8 mouse cellular contexts compared by ENCODE assay signal in genomic region chr11:112620916-112621315, GRCm38 (mm10).
A peak's percentile ranks its signal among the peaks of the same experiment; 100 is the strongest.
DNase-seq lines count a peak whose midpoint lies in the region; ATAC-seq and TF ChIP-seq lines count a peak whose summit lies in the region.

No protein-coding gene starts in this region.

- WGBS in liver, postnatal 0 days (ENCODE audit: insufficient replicate concordance): 29% methylated on average over 11 of the region's 12 CpGs
- 18% methylated on average over 12 of the region's 12 CpGs for WGBS in heart, embryonic 11.5 days (ENCODE audit: insufficient replicate concordance)
- WGBS in midbrain, embryonic 13.5 days: 10% methylated on average over 12 of the region's 12 CpGs
- 22% methylated on average over 12 of the region's 12 CpGs for WGBS in stomach, embryonic 15.5 days

- no peaks in the 10 kb centered on the region for H3K36me3 ChIP-seq in liver, postnatal 0 days (replicated peaks; ENCODE audit: insufficient read depth, low read length)
- H3K36me3 ChIP-seq in heart, embryonic 11.5 days (ENCODE audit: control insufficient read depth, insufficient read depth, low read length): no peaks in the 10 kb centered on the region
- H3K36me3 ChIP-seq in midbrain, embryonic 13.5 days: no peaks in the 10 kb centered on the region
- no peaks in the 10 kb centered on the region for H3K36me3 ChIP-seq in stomach, embryonic 15.5 days

- no peaks in the 10 kb centered on the region for H3K9me3 ChIP-seq in liver, postnatal 0 days (ENCODE audit: low read length)
- H3K9me3 ChIP-seq in heart, embryonic 11.5 days (replicated peaks; ENCODE audit: control insufficient read depth, low read length): no peaks in the 10 kb centered on the region
- H3K9me3 ChIP-seq in midbrain, embryonic 13.5 days: no peaks in the 10 kb centered on the region
- no peaks in the 10 kb centered on the region for H3K9me3 ChIP-seq in stomach, embryonic 15.5 days

- H3K9ac ChIP-seq in liver, postnatal 0 days (replicated peaks): no peak overlapping the region
- H3K9ac ChIP-seq in heart, embryonic 11.5 days (ENCODE audit: low read depth, low read length): 0 out of 2 replicates have a peak overlapping the region, but pooled peaks have one; percentile 16
- H3K9ac ChIP-seq in midbrain, embryonic 13.5 days (replicated peaks): no peak overlapping the region
- no peak overlapping the region for H3K9ac ChIP-seq in stomach, embryonic 15.5 days

- no peaks in the 10 kb centered on the region for H3K27me3 ChIP-seq in liver, postnatal 0 days (ENCODE audit: insufficient read depth, low read length)
- no peaks in the 10 kb centered on the region for H3K27me3 ChIP-seq in heart, embryonic 11.5 days (ENCODE audit: control insufficient read depth, insufficient read depth, low read length)
- no peaks in the 10 kb centered on the region for H3K27me3 ChIP-seq in midbrain, embryonic 13.5 days
- no peaks in the 10 kb centered on the region; the same call in 1 of the 2 replicates for H3K27me3 ChIP-seq in stomach, embryonic 15.5 days (replicated peaks)

- H3K4me3 ChIP-seq in liver, postnatal 0 days (ENCODE audit: low read depth, low read length): no peak overlapping the region
- H3K4me3 ChIP-seq in embryonic fibroblast, embryonic 13.5 days (ENCODE audit: insufficient read depth, low read length): no peak overlapping the region
- peak overlapping the region; percentile 11; the same call in 1 of the 2 replicates for H3K4me3 ChIP-seq in heart, embryonic 11.5 days (ENCODE audit: low read depth, low read length)
- no peak overlapping the region for H3K4me3 ChIP-seq in midbrain, embryonic 13.5 days (replicated peaks)
- H3K4me3 ChIP-seq in stomach, embryonic 15.5 days (replicated peaks): no peak overlapping the region

- no peak overlapping the region for H3K27ac ChIP-seq in liver, postnatal 0 days (ENCODE audit: low read depth)
- peak overlapping the region; percentile 78 for H3K27ac ChIP-seq in embryonic fibroblast, embryonic 13.5 days (ENCODE audit: insufficient read depth, low read length)
- H3K27ac ChIP-seq in heart, embryonic 11.5 days (ENCODE audit: low read depth, low read length): no peak overlapping the region
- no peak overlapping the region for H3K27ac ChIP-seq in midbrain, embryonic 13.5 days
- no peak overlapping the region for H3K27ac ChIP-seq in stomach, embryonic 15.5 days

- no peak for TF ChIP-seq CTCF in liver, postnatal 0 days (IDR thresholded peaks at IDR 0.05; ENCODE audit: low read depth)
- no peak for TF ChIP-seq CTCF in embryonic fibroblast, embryonic 13.5 days (IDR thresholded peaks at IDR 0.05; ENCODE audit: borderline replicate concordance, insufficient read depth, low read length)

- ATAC-seq in liver, postnatal 0 days: no peak
- ATAC-seq in heart, embryonic 11.5 days (replicated peaks; ENCODE audit: insufficient number of reproducible peaks, low FRiP score, low TSS enrichment): no peak
- ATAC-seq in midbrain, embryonic 13.5 days: peak; percentile 71
- peak; percentile 59 for ATAC-seq in stomach, embryonic 15.5 days (ENCODE audit: insufficient read depth, low FRiP score, low read depth)

- H3K4me1 ChIP-seq in liver, postnatal 0 days (ENCODE audit: insufficient read depth): no peaks in the 10 kb centered on the region
- no peaks in the 10 kb centered on the region for H3K4me1 ChIP-seq in embryonic fibroblast, embryonic 13.5 days (ENCODE audit: control insufficient read depth, insufficient read depth, low read length)
- peaks cover 6% of the 10 kb centered on the region for H3K4me1 ChIP-seq in heart, embryonic 11.5 days (ENCODE audit: control insufficient read depth, insufficient read depth, low read length)
- peaks cover 12% of the 10 kb centered on the region for H3K4me1 ChIP-seq in midbrain, embryonic 13.5 days (replicated peaks)
- H3K4me1 ChIP-seq in stomach, embryonic 15.5 days: peaks cover 7% of the 10 kb centered on the region; the same call in 1 of the 2 replicates

- no peak for TF ChIP-seq EP300 in liver, postnatal 0 days (IDR thresholded peaks at IDR 0.05; ENCODE audit: low read depth)

- peak; percentile 4 for DNase-seq in liver
- no peak for DNase-seq in liver, postnatal 0 days
- DNase-seq in layer of hippocampus, adult 9-11 months: peak; percentile 7
- DNase-seq in thymus, postnatal 10 days (ENCODE audit: low spot score in 2 of 2): no peak

- TF ChIP-seq POLR2A in embryonic fibroblast, embryonic 13.5 days (IDR thresholded peaks at IDR 0.05; ENCODE audit: low read depth, low read length): 0 out of 2 replicates have a peak, but pooled peaks have one; percentile 36

- no peak overlapping the region for H3K4me2 ChIP-seq in liver, postnatal 0 days (ENCODE audit: low read depth, low read length)
- H3K4me2 ChIP-seq in heart, embryonic 11.5 days: peak overlapping the region; percentile 52
- peak overlapping the region; percentile 27 for H3K4me2 ChIP-seq in midbrain, embryonic 13.5 days (replicated peaks)
- peak overlapping the region; percentile 42 for H3K4me2 ChIP-seq in stomach, embryonic 15.5 days

Comparison
In these comparisons a context has a peak if more than half of its experiments do, and no peak if none do; other contexts are left out.
1. DNase-seq: peak in liver (single experiment) and layer of hippocampus, adult 9-11 months (single experiment); none in liver, postnatal 0 days (single experiment) and thymus, postnatal 10 days (0 of 2).
2. ATAC-seq: peak in midbrain, embryonic 13.5 days (single experiment) and stomach, embryonic 15.5 days (single experiment); none in liver, postnatal 0 days (single experiment) and heart, embryonic 11.5 days (single experiment).